Mouse (Mus musculus) macrophage (primary cell): ENCODE results near the gene Swsap1. TPM values are rescaled to one million over a fixed set of nuclear protein-coding genes. Genes with fewer than 3 reads are reported as not detected.
A peak's percentile ranks its signal among the peaks of the same experiment; 100 is the strongest.

Source experiments
- H3K27ac ChIP-seq: fragments of 350-480 bp; formaldehyde crosslinking; 2 replicates; pipeline ENCODE4 v1.9.0; 2021
- H3K36me3 ChIP-seq: fragments of 350-480 bp; formaldehyde crosslinking; 2 replicates; pipeline ENCODE4 v1.9.0; 2021; ENCODE audit errors: inconsistent target
- H3K4me3 ChIP-seq: fragments of 350-480 bp; formaldehyde crosslinking; 2 replicates; pipeline ENCODE4 v1.9.0; 2021; ENCODE audit errors: inconsistent target
- H3K79me2 ChIP-seq: fragments of 350-480 bp; formaldehyde crosslinking; 2 replicates; pipeline ENCODE4 v1.9.0; 2021; ENCODE audit errors: inconsistent target
- WGBS: methylation state at CpG from one replicate; pipeline ENCODE4 v1.1.7; 2026; ENCODE audit warnings: inconsistent platforms; ENCODE audit not compliant: missing documents; 5-methylcytosine and 5-hydroxymethylcytosine counted together
- polyA plus RNA-seq: library from polyadenylated mRNA; stranded (reverse); fragments of 250-400 nt; gene quantifications from 3 replicates; pipeline ENCODE4 v1.2.4, GENCODE M21; 2018; ENCODE audit warnings: inconsistent platforms
- total RNA-seq, 78 experiments: library from RNA; depleted of rRNA; stranded (reverse); fragments of 250-400 nt; gene quantifications; 1 replicate in 9 of 78; 2 replicates in 24 of 78; 3 replicates in 43 of 78; 4 replicates in 2 of 78; pipeline ENCODE4 v1.2.4; 2018; ENCODE audit warnings: inconsistent platforms in 56 of 78

Swsap1 gene
- total RNA-seq (2018; cell fraction: chromatin; rRNA removed) = 1 to 10 TPM in 10 of 26 experiments, under 1 TPM in 5, not detected in 11; 0.40 to 4.0 (median 1.4) TPM
- total RNA-seq (2018; cell fraction: cytosol; rRNA removed) = 1 to 10 TPM; 1.4 to 7.9 (median 5.2) TPM
- total RNA-seq (2018; cell fraction: nucleus; rRNA removed) = 1 to 10 TPM in 19 of 26 experiments, under 1 TPM in 6, not detected in 1; 0.40 to 5.5 (median 1.9) TPM
- 5.2 to 6.3 TPM (median 5.4 TPM) in 3 replicates for polyA plus RNA-seq

GRCm38 (mm10) chr9:21955570-21956281 lies at the start of gene Swsap1:
Gene Swsap1, plus strand, starts transcription at chr9:21955755.
- peak within 1 kb of the TSS; percentile 58 for H3K4me3 ChIP-seq
- under 1% methylated on average over 50 of the region's 54 CpGs for WGBS
- H3K27ac ChIP-seq = peak within 1 kb of the TSS; percentile 55
- H3K36me3 ChIP-seq = no peaks in the 10 kb centered on the region
- H3K79me2 ChIP-seq = no peaks in the 10 kb centered on the region

- Histone ChIP-seq H3K36me3 (no peaks in the 10 kb centered on the region), H3K4me3 (no peak overlapping the region), H3K27ac (no peak overlapping the region), H3K79me2 (no peaks in the 10 kb centered on the region)
- WGBS = 24% methylated on average over 11 of the region's 11 CpGs
Measured at GRCm38 (mm10) chr9:21908216-21908615, 47.3 kb upstream of the Swsap1 start.

- Histone ChIP-seq H3K4me3 (no peak overlapping the region), H3K27ac (0 out of 2 replicates have a peak overlapping the region, but pooled peaks have one; percentile 12), H3K36me3 (no peaks in the 10 kb centered on the region; the same call in 1 of the 2 replicates), H3K79me2 (no peaks in the 10 kb centered on the region)
- 50% methylated on average over 10 of the region's 10 CpGs for WGBS
Measured at GRCm38 (mm10) chr9:21909474-21910223, 45.9 kb upstream of the Swsap1 start.

DNA sequence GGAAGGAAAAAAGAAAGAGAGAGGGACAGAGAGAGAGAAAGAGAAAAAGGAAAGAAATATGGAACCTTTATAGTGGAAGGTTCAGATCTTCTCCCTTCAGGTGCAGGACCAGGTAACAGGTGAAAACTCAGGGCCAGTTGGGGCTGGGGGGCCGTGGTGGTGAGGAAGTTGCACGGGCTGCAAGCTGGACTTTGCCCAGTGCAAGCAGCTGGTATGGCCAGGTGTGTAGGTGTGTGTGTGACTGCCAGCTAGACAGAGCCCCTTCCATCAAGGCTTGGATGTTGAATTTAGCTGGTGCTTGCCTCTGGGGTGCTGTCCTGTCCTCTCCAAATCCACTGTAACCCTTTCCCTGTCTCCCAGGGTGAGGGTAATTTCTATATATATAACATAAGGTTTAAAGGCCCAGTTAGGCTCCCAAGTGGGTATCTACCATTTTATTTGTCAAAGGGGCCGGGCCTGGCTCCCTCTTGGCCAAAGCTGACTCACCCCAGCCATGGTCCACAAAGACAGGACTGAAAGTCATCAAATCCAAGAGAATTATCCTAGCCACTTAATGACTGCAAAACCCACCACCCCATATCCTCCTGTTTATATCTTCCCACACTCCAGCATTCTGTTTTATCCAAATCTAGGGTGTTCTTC lies 38.6 kb upstream of the Swsap1 start:
- Histone ChIP-seq H3K4me3 (peak overlapping the region; percentile 45), H3K36me3 (no peaks in the 10 kb centered on the region; the same call in 1 of the 2 replicates), H3K79me2 (no peaks in the 10 kb centered on the region), H3K27ac (no peak overlapping the region)
- WGBS = 76% methylated on average over 3 of the region's 3 CpGs

- WGBS = 0% methylated on average over 33 of the region's 35 CpGs
- no peaks in the 10 kb centered on the region for H3K79me2 ChIP-seq
- H3K36me3 ChIP-seq = no peaks in the 10 kb centered on the region; the same call in 1 of the 2 replicates
- H3K27ac ChIP-seq = no peak overlapping the region
- H3K4me3 ChIP-seq = peak overlapping the region; percentile 45
Measured at GRCm38 (mm10) chr9:21917493-21918034, 38.0 kb upstream of the Swsap1 start.

DNA sequence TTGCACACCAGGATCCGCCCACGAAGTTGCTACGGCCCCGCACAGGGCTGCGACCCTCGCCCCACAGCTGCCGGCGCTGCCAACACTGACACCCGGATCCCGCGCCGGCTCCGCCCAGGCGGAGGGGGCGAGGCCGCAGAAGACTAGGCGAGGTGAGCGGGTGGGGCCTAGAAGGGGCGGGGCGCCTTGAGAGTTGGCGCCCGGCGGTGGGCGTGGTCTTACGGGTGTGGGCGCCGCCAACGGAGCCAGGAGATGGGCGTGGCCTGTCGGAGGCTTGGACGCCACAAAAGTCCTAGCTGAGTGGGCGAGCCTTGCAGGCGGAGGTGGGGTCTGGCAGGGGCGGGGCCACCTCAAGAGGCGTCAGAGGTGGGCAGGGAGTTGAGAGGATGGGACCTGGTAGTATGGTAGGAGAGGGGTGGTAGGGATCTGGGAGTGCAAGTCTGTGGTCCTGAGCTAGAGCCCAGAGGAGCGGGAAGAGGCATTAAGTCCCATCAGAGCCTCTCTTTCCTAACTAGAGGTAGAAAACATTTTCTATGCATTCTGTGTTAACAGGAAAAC lies 37.4 kb upstream of the Swsap1 start, which contains the start of gene Rab3d:
Gene Rab3d, minus strand, starts transcription at position 158 of the 558 bp plus-strand sequence.
- Histone ChIP-seq H3K36me3 (no peaks in the 10 kb centered on the region; the same call in 1 of the 2 replicates), H3K27ac (no peak within 1 kb of the TSS), H3K79me2 (no peaks in the 10 kb centered on the region), H3K4me3 (peak within 1 kb of the TSS; percentile 45)
- under 1% methylated on average over 35 of the region's 36 CpGs for WGBS

- no peaks in the 10 kb centered on the region for H3K79me2 ChIP-seq
- H3K27ac ChIP-seq = no peak overlapping the region
- 54% methylated on average over 5 of the region's 5 CpGs for WGBS
- H3K4me3 ChIP-seq = no peak overlapping the region
- H3K36me3 ChIP-seq = no peaks in the 10 kb centered on the region; the same call in 1 of the 2 replicates
Measured at GRCm38 (mm10) chr9:21918692-21919384, 36.7 kb upstream of the Swsap1 start.

- H3K27ac ChIP-seq = no peak overlapping the region; the same call in 1 of the 2 replicates
- no peaks in the 10 kb centered on the region for H3K36me3 ChIP-seq
- H3K4me3 ChIP-seq = no peak overlapping the region
- WGBS = 95% methylated on average over 4 of the region's 4 CpGs
- H3K79me2 ChIP-seq = peaks cover 11% of the 10 kb centered on the region; the same call in 1 of the 2 replicates
Measured at GRCm38 (mm10) chr9:21923036-21923435, 32.5 kb upstream of the Swsap1 start.

GRCm38 (mm10) chr9:21923490-21924098 lies 32.0 kb upstream of the Swsap1 start:
- 20% methylated on average over 3 of the region's 3 CpGs for WGBS
- Histone ChIP-seq H3K36me3 (no peaks in the 10 kb centered on the region), H3K4me3 (no peak overlapping the region), H3K27ac (peak overlapping the region; percentile 21), H3K79me2 (peaks cover 11% of the 10 kb centered on the region; the same call in 1 of the 2 replicates)

DNA sequence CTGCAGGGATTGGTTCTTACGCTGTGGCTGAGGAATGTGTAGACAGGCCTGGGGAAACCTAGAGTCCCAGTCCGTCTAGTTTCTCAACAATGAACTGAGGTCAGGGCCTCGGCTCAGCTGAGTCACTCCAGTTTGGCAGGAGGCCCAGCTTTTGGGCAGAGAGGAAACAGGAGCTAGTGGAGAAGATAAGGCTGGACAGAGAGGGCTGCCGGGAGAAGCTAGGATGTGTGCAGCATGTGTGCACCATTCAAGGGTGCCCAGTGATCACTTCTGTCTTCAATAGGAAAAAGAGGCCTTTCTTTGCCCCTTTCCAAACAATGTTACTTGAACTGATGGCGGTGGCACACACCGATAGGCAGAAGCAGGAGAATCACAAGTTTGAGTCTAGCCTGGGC lies 31.5 kb upstream of the Swsap1 start:
- H3K79me2 ChIP-seq = peaks cover 11% of the 10 kb centered on the region; the same call in 1 of the 2 replicates
- WGBS = 15% methylated on average over 6 of the region's 6 CpGs
- H3K36me3 ChIP-seq = no peaks in the 10 kb centered on the region
- H3K27ac ChIP-seq = peak overlapping the region; percentile 21
- no peak overlapping the region for H3K4me3 ChIP-seq

- H3K36me3 ChIP-seq = no peaks in the 10 kb centered on the region
- no peak overlapping the region for H3K27ac ChIP-seq
- 98% methylated on average over 3 of the region's 3 CpGs for WGBS
- H3K79me2 ChIP-seq = peaks cover 11% of the 10 kb centered on the region; the same call in 1 of the 2 replicates
- H3K4me3 ChIP-seq = no peak overlapping the region
Measured at GRCm38 (mm10) chr9:21925034-21925433, 30.5 kb upstream of the Swsap1 start.

GRCm38 (mm10) chr9:21925506-21925905 lies 30.0 kb upstream of the Swsap1 start:
- no peaks in the 10 kb centered on the region for H3K36me3 ChIP-seq
- no peak overlapping the region for H3K4me3 ChIP-seq
- peaks cover 11% of the 10 kb centered on the region; the same call in 1 of the 2 replicates for H3K79me2 ChIP-seq
- 100% methylated on average over 1 of the region's 1 CpGs for WGBS
- no peak overlapping the region for H3K27ac ChIP-seq

DNA sequence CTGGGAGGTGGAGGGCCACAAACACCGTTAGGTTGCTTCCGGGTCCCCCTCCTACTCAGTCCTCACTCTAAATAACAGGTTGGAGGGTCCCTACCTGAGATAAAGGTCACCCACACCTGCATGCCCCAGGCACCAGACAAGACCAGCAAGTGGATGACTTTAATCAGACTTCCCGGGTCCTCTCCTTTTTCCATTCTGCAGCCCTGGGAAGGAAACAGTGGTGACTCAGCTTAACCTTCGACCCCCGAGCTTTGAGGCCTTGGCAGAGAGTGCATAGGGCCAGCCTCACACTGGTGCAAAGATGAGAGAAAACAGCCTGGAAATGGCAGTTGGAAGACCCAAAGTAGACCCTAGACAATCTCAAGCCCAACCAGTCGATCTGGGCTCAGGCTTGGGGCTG lies 29.4 kb upstream of the Swsap1 start:
- H3K36me3 ChIP-seq = no peaks in the 10 kb centered on the region
- H3K4me3 ChIP-seq = peak overlapping the region; percentile 73
- WGBS = 66% methylated on average over 6 of the region's 6 CpGs
- peak overlapping the region; percentile 75 for H3K27ac ChIP-seq
- H3K79me2 ChIP-seq = peaks cover 11% of the 10 kb centered on the region; the same call in 1 of the 2 replicates
